ENCODE assay signal across 23 mouse cellular contexts in genomic region chr2:28956874-28957273, GRCm38 (mm10). TPM values are rescaled to one million over a fixed set of nuclear protein-coding genes. Genes with fewer than 3 reads are reported as not detected.
DNase-seq lines count a peak whose midpoint lies in the region; TF ChIP-seq lines count a peak whose summit lies in the region.
"Had no signal": no experiment of that assay in that cellular context is flagged by ENCODE, and none has a peak within 500 bp of the region (broad histone marks: within the 10 kb centered on the region; RNA-seq: fewer than 3 reads in every experiment).

No protein-coding gene starts in this region.

- H3K9me3 ChIP-seq in CH12.LX (replicated peaks; ENCODE audit: low read length) = no peaks in the 10 kb centered on the region
- no peaks in the 10 kb centered on the region for H3K9me3 ChIP-seq in embryonic facial prominence, embryonic 10.5 days
- H3K9me3 ChIP-seq: embryonic facial prominence, embryonic 12.5 days; forebrain, embryonic 13.5 days; forebrain, embryonic 15.5 days had no signal

- no peak overlapping the region for H3K27ac ChIP-seq in CH12.LX (ENCODE audit: insufficient read depth, low read depth)
- no peak overlapping the region for H3K27ac ChIP-seq in embryonic facial prominence, embryonic 10.5 days (replicated peaks)
- H3K27ac ChIP-seq: embryonic facial prominence, embryonic 12.5 days; forebrain, embryonic 13.5 days; forebrain, embryonic 15.5 days had no signal

- peak; percentile 18 for DNase-seq in 3T3-L1 (ENCODE audit: low read depth, low spot score)
- no peak for DNase-seq in CH12.LX (ENCODE audit: extremely low read depth)
- DNase-seq in adipocyte (ENCODE audit: low spot score) = peak; percentile 15
- DNase-seq in embryonic facial prominence, embryonic 10.5 days (ENCODE audit: low spot score) = no peak
- no peak for DNase-seq in right cerebral cortex, postnatal 36 days (ENCODE audit: low spot score in 2 of 2)
- DNase-seq: adrenal gland, adult 2 months; adrenal gland, postnatal 10 days; adrenal gland, postnatal 25 days; B cell, adult 2 months; cerebellum, adult 11 months; cerebellum, adult 18-20 months; cerebellum, adult 8-10 months; cerebellum, adult 9-11 months; cerebellum, postnatal 14 days; cerebellum, postnatal 36 days; embryo, embryonic 11 days; forebrain, postnatal 0 days had no signal

- TF ChIP-seq POLR2A in CH12.LX (IDR thresholded peaks at IDR 0.05; ENCODE audit: low read depth, low read length) = no peak; the same call in 1 of the 2 replicates

- peak overlapping the region in 1 of 3 experiments; percentile 18 for H3K4me3 ChIP-seq in CH12.LX (replicated peaks in 1 of 3; ENCODE audit: low read depth in 2 of 3, low read length in 2 of 3, poor library complexity in 1 of 3)
- H3K4me3 ChIP-seq in embryonic facial prominence, embryonic 10.5 days = no peak overlapping the region
- H3K4me3 ChIP-seq: embryonic facial prominence, embryonic 12.5 days; forebrain, embryonic 13.5 days; forebrain, embryonic 15.5 days had no signal

- no peak overlapping the region for H3K4me2 ChIP-seq in CH12.LX (ENCODE audit: insufficient read depth, low read depth, poor library complexity, severe bottlenecking)
- H3K4me2 ChIP-seq: embryonic facial prominence, embryonic 12.5 days; forebrain, embryonic 13.5 days; forebrain, embryonic 15.5 days had no signal

- H3K79me2 ChIP-seq in CH12.LX (replicated peaks; ENCODE audit: control insufficient read depth, extremely low read depth, insufficient read depth, poor library complexity, severe bottlenecking) = no peaks in the 10 kb centered on the region

- 87% methylated on average over 4 of the region's 4 CpGs for WGBS in embryonic facial prominence, embryonic 10.5 days

- no peaks in the 10 kb centered on the region for H3K4me1 ChIP-seq in CH12.LX (ENCODE audit: control insufficient read depth in 1 of 2, insufficient read depth in 2 of 2)
- peaks cover 20% of the 10 kb centered on the region for H3K4me1 ChIP-seq in embryonic facial prominence, embryonic 10.5 days
- H3K4me1 ChIP-seq: embryonic facial prominence, embryonic 12.5 days; forebrain, embryonic 15.5 days had no signal

- peaks cover 45% of the 10 kb centered on the region for H3K27me3 ChIP-seq in CH12.LX (replicated peaks)
- H3K27me3 ChIP-seq in embryonic facial prominence, embryonic 10.5 days (replicated peaks; ENCODE audit: low read depth, poor library complexity, severe bottlenecking) = peaks cover 87% of the 10 kb centered on the region
- H3K27me3 ChIP-seq: forebrain, embryonic 13.5 days; forebrain, embryonic 15.5 days had no signal

- TF ChIP-seq CTCF in CH12.LX (conservative IDR thresholded peaks at IDR 0.05 in 1 of 2, IDR thresholded peaks at IDR 0.05 in 1 of 2; ENCODE audit: low read depth in 2 of 2, low read length in 2 of 2) = no peak

- dilution Hi-C loops in CH12.LX (cut with MboI; ENCODE audit: extremely low pct_ligation_motif_present, extremely low pct_unique_long_range_greater_than_20kb, low sequenced_read_pairs) = no loop called here

- TF ChIP-seq EP300 in CH12.LX (IDR thresholded peaks at IDR 0.05; ENCODE audit: low read length) = no peak

- H3K9ac ChIP-seq in CH12.LX (ENCODE audit: insufficient read depth, low read depth) = no peak overlapping the region
- H3K9ac ChIP-seq: embryonic facial prominence, embryonic 12.5 days; forebrain, embryonic 13.5 days; forebrain, embryonic 15.5 days; forebrain, postnatal 0 days had no signal

- in situ Hi-C loops in CH12.LX (cut with MboI; ENCODE audit: low pct_ligation_motif_present, low pct_unique_long_range_greater_than_20kb, low sequenced_read_pairs) = no loop called here

- no peaks in the 10 kb centered on the region for H3K36me3 ChIP-seq in CH12.LX (replicated peaks in 1 of 2; ENCODE audit: control insufficient read depth in 1 of 2, insufficient read depth in 1 of 2, low read length in 1 of 2)
- no peaks in the 10 kb centered on the region for H3K36me3 ChIP-seq in embryonic facial prominence, embryonic 10.5 days (replicated peaks)
- H3K36me3 ChIP-seq: embryonic facial prominence, embryonic 12.5 days; forebrain, embryonic 15.5 days had no signal

- TF ChIP-seq RAD21 in CH12.LX (IDR thresholded peaks at IDR 0.05; ENCODE audit: low read depth, low read length) = no peak

TF ChIP-seq in CH12.LX, 34 proteins besides CTCF, POLR2A, EP300 and RAD21:
- TF ChIP-seq MAX (IDR thresholded peaks at IDR 0.05; ENCODE audit: low read length) (no peak), TBP (conservative IDR thresholded peaks at IDR 0.05; ENCODE audit: low read depth, low read length) (0 out of 2 replicates have a peak, but pooled peaks have one; percentile 26), SMC3 (IDR thresholded peaks at IDR 0.05; ENCODE audit: low read depth, low read length) (no peak), PAX5 (IDR thresholded peaks at IDR 0.05; ENCODE audit: low read length) (no peak), NELFE (IDR thresholded peaks at IDR 0.05; ENCODE audit: low read depth, low read length) (no peak), CHD1 (IDR thresholded peaks at IDR 0.05; ENCODE audit: low read depth, low read length) (no peak), MYC (IDR thresholded peaks at IDR 0.05; ENCODE audit: low read depth, low read length) (0 out of 2 replicates have a peak, but pooled peaks have one; percentile 21), ETS1 (conservative IDR thresholded peaks at IDR 0.05; ENCODE audit: low read depth, low read length) (no peak)
TF ChIP-seq in CH12.LX: peak in this region for 2.

RNA-seq across cellular contexts. Expression of gene Barhl1, which starts 40.4 kb away (rescaled TPM):
- total RNA-seq in CH12.LX (2012; rRNA removed) = 0.04 TPM in 1 of 2 replicates, not detected in the other
- 0.11 TPM in 1 of 2 replicates, not detected in the other for total RNA-seq in CH12.LX (2014; rRNA removed)
- polyA plus RNA-seq in CH12.LX (2012; ENCODE audit: insufficient read length, low read depth) = 0.19 and 0.24 TPM in 2 replicates
- polyA plus RNA-seq in embryonic facial prominence, embryonic 10.5 days (2016; fragmentation: Nextera tagmentation; extraction: Ambion mirVana) = 1.2 and 1.4 TPM in 2 replicates
- total RNA-seq: adrenal gland, adult 2 months; adrenal gland, postnatal 25 days; common myeloid progenitor, adult 5-6 weeks had no signal
- polyA plus RNA-seq: activated CD4-positive, CD25-positive, alpha-beta regulatory T cell, adult 4 months; CD4-positive, CD25-positive, alpha-beta regulatory T cell, adult 4 months had no signal

Comparison
In these comparisons a context has a peak if more than half of its experiments do, and no peak if none do; other contexts are left out.
1. DNase-seq: peak in 3T3-L1 (single experiment) and adipocyte (single experiment); none in CH12.LX (single experiment), embryonic facial prominence, embryonic 10.5 days (single experiment) and right cerebral cortex, postnatal 36 days (0 of 2).